Mouse (Mus musculus): Measurements from ENCODE around the gene H1f0.

Gene H1f0

GRCm38 (mm10) chr15:79044837-79045236 is 16.6 kb downstream of the H1f0 start:
- TF ChIP-seq GATA4 (IDR thresholded peaks at IDR 0.05; ENCODE audit: insufficient replicate concordance, low read length): no peak

DNA sequence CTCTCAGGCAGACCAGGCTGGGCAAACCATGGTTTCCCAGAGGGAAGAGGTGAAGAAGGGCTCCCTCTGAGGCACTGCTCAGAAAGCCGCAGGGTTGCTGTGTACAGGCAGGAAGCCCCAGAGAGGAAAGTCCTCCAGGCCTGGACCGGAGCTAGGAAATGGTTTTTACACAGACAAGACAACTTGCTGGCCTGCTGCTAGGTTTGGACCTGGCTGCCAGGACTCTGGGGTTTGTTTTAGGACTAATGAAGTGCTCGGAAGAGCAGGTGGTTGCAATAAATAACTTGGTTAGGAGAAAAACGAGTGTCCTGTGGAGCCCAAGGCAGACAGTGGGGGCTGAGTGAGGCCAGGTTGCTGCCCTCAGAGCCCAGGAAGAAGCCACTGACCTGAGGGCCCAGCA is 19.9 kb downstream of the H1f0 start:
- no peak for TF ChIP-seq GATA4 (IDR thresholded peaks at IDR 0.05; ENCODE audit: insufficient replicate concordance, low read length)

DNA sequence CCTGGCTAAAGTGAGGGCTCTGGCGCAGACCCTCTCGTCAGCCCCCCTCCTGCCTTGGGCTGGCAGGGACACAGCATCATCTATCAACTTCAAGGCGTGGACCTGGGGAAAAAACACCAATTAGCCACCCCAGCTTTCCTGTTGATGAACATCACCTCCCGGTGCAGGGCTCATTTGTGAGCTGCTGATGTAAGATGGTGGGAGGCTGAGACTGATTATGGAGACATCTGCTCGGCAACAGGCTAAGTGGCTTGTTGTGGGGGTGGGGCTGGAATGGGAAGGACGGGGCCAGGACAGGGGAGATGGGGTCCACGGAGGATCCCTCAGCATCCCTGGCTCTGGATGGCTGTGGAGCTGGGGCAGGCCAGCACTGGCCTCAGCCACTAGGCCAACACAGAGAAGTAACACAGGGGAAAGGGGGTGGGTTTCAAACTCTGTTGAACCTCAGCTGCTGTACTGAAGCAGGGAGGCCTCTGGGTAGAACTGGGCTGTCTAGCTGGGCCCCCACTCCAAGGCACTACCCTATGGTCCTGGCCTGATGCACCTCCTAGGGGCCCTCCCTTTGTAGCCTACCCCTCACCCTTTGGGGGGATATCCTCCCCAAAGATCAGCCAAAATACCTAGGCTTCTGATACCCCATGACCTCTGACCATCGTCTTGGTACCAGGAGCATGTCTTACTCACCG is 22.1 kb downstream of the H1f0 start:
- no peak for TF ChIP-seq GATA4 (IDR thresholded peaks at IDR 0.05; ENCODE audit: insufficient replicate concordance, low read length)

GRCm38 (mm10) chr15:79050964-79051363 is 22.7 kb downstream of the H1f0 start:
- no peak for TF ChIP-seq GATA4 (IDR thresholded peaks at IDR 0.05; ENCODE audit: insufficient replicate concordance, low read length)

GRCm38 (mm10) chr15:79051461-79052360 is 23.5 kb downstream of the H1f0 start:
- TF ChIP-seq GATA4 (IDR thresholded peaks at IDR 0.05; ENCODE audit: insufficient replicate concordance, low read length): no peak

DNA sequence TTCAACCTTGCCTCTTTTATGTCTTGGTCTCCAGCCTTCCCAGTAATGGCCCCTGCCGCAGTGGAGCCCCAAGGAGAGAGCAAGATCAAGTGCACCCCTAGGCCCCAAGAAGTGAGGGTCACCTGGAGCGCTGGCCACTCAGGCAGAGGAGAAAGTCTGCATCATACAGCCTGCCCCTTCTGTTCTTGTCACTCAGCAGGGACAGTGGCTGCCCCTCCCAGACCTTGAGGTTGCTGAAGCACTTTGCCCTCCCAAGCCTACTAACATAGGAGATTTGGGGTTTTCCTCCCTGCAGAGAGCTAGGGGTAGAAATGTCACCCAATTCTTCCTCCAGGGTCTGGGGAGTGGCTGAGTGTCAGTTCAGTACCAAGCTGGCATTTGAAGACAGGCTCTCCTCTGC is 24.1 kb downstream of the H1f0 start:
- no peak for TF ChIP-seq GATA4 (IDR thresholded peaks at IDR 0.05; ENCODE audit: insufficient replicate concordance, low read length)

- no peak for TF ChIP-seq GATA4 (IDR thresholded peaks at IDR 0.05; ENCODE audit: insufficient replicate concordance, low read length)
Observed at GRCm38 (mm10) chr15:79056601-79057000, 28.4 kb downstream of the H1f0 start.

GRCm38 (mm10) chr15:79057850-79058249 is 29.6 kb downstream of the H1f0 start:
- no peak for TF ChIP-seq GATA4 (IDR thresholded peaks at IDR 0.05; ENCODE audit: insufficient replicate concordance, low read length)

- no peak for TF ChIP-seq GATA4 (IDR thresholded peaks at IDR 0.05; ENCODE audit: insufficient replicate concordance, low read length)
Observed at GRCm38 (mm10) chr15:79060887-79061565, 32.8 kb downstream of the H1f0 start.

DNA sequence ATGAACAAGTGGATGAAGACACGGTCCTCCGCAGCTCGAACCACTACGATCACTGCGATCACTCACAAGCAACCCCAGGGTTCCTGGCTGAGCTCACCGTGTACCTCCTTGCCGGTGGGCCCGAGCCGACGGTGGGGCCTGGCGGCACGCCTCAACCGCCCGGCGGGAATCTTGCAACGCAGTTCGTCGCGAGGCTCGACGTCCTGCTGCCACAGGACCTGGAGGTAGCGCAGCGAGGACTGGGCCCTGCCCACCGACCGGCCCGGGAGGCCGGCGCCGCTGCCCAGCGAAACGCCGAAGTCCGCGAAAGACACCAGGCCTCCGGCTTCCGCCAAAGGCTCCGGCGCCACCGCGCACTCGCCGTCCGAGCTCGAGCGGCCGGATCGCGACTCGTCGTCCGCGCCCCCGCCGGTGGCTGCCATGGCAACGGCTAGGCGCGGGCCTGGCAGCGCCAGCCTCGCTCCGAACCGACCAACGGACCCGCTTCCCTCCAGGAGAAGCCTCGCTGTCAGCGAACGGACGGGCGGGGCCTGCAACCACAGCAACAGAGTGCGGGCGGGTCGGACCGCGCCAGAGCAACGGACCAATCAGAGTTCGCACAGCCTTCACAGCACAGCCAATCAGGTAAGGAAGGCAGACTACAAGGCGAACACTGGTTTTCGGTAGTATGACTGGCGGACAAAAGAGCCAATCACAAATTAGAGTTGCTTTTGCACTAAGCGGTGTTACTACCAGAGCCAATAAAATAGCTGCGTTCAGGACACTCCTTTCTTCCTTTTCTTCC is 34.3 kb downstream of the H1f0 start, which contains the start of gene Ankrd54:
Gene Ankrd54, minus strand, starts transcription at position 518 of the 784 bp plus-strand sequence.
- TF ChIP-seq GATA4 (IDR thresholded peaks at IDR 0.05; ENCODE audit: insufficient replicate concordance, low read length): no peak

GRCm38 (mm10) chr15:79063160-79063740 is 35.0 kb downstream of the H1f0 start:
- TF ChIP-seq GATA4 (IDR thresholded peaks at IDR 0.05; ENCODE audit: insufficient replicate concordance, low read length): no peak

DNA sequence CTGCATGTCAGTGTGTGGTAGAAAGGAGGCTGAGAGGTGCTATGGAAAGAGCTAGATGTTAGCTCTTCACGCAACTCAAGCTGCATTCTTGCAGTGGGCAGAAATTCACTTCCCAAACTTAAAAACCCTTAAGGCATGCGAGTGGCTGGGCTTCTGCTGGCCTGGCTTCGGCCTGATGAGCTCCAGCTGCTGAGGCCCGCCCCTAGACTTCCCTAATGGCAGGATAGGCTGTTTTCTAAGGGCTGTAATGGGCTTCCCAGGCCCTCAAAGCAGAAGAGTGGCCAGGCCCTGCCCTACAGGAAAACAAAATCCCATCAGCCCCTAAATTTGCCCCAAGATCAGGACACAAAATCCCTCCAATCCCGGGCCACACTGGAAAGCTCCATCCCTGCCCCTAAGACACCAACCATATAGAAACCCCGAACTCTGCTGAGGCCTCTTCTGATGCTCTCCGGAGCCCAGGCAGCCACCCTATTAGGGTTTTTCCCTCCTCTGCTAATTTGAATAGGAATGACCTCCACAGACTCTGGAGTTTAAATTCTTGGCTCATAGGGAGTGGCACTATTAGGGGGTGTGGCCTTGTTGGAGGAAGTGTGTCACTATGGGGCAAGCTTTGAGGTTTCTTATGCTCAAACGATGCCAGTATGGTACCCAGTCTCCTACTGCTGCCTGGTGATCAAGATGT is 37.0 kb downstream of the H1f0 start:
- no peak for TF ChIP-seq GATA4 (IDR thresholded peaks at IDR 0.05; ENCODE audit: insufficient replicate concordance, low read length)

DNA sequence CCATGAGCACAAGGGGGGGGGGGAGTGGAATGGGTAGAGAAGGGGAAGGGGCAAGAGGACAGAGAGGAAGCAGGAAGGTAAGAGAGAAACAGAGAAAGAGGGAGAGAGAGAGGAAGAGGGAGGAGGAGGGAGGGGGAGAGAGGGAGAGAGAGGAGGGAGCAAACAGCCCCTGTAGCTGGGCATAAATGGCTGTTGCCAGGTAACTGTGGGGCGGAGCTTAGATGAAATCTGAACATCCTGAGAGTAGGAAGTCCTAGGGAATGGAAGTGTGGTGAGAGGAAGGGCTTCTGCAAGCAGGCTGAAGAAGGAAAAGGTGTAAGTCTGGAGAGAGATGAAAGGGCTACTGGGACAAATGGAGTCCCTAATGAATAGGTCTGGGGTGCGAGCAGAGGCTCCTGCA is 38.0 kb downstream of the H1f0 start:
- no peak for TF ChIP-seq GATA4 (IDR thresholded peaks at IDR 0.05; ENCODE audit: insufficient replicate concordance, low read length)

DNA sequence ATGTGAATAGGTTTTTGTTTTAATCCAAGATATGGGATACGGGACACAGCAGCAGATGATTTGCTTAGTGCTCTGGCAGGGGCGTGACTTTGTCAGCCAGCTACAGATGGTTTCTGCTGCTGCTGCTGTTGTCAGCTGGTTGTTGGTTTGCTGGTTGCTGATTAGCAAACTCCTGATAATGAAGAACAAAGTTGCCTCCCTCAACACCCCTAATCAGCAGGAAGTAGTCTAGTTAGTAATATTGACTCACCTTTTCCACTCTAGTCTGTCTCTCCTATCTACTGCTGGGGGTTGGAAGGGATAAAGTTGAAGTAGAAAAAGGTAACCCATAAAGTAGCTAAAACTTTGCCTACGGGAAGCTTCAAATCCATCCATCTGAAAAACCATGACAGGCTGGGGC is 39.4 kb downstream of the H1f0 start:
- TF ChIP-seq GATA4 (IDR thresholded peaks at IDR 0.05; ENCODE audit: insufficient replicate concordance, low read length): no peak
